Mouse (Mus musculus) lung, postnatal 0 days (tissue): ENCODE measurements around the gene Trim2.

Source experiments
- CTCF ChIP-seq: IDR thresholded peaks from 2 replicates; pipeline ENCODE4 v1.5.1; 2016; ENCODE audit warnings: antibody characterized with exemption, mild to moderate bottlenecking
- EP300 ChIP-seq: IDR thresholded peaks from 2 replicates; pipeline ENCODE4 v1.6.1; 2016; ENCODE audit warnings: antibody characterized with exemption, mild to moderate bottlenecking, control low read depth

DNA sequence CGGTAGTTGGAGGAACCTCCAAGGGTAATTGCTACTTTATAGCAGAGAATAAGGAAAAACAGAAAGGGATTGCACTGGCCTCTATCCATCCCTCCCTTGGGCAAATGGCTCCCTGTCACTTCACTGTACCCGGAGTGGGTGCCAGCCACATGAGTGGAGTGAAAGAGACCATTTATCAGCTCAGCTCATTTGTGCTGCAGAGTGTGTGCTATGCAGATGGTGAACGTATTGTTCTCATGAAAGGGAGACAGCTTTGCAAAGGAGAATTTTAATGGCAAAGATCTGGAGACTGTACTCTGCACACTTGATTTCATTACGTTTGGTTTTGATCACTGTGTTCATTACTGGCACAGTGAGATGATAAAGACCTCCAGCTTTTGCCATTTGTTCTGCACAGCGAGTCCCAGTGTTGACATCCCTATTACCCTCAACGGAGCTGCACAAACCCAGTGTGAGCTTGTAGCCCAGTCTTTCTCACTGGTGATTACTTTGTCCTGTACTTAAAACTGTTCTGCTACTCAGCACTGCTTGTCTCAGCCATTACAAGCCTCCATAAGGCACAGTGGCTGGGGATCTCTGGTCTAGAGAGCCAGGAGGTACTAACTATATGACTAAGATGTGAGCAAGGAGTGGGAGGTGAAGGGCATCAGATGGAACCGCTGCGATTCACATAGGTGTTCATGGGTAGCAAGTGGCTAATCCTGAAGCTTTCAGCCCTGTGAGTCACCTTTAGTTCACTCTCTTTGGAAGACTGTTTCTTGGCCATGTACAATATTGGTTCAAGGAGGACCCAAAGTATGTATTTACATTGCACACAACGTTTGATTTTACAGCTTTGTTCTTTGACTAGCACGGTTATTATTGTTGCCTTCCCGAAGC, 53.7 kb downstream of the Trim2 start:
- TF ChIP-seq EP300 = no peak
- TF ChIP-seq CTCF = no peak
